Mouse (Mus musculus) cerebellum, adult 2 months (tissue): ENCODE measurements at regions not wholly inside any gene's neighbourhood (a gene's known extent, or its start where the extent isn't known, plus 50 kb on each side); places are given as distances from the start of the nearest gene placed in this dataset.

Experiments
- DNase-seq, 2 experiments: peaks; one replicate each; pipeline ENCODE4 v3.0.0; 2021
- H3K27ac ChIP-seq: fragments of 200-500 bp; 2 replicates; pipeline ENCODE4 v1.5.1; 2012; ENCODE audit warnings: low read length, control low read depth, inconsistent platforms; ENCODE audit not compliant: insufficient read depth
- H3K27me3 ChIP-seq: fragments of 200-500 bp; 2 replicates; pipeline ENCODE4 v1.6.1; 2012; ENCODE audit warnings: inconsistent platforms, mild to moderate bottlenecking, low read length, moderate library complexity; ENCODE audit not compliant: control insufficient read depth, insufficient read depth
- H3K4me1 ChIP-seq: fragments of 200-500 bp; 2 replicates; pipeline ENCODE4 v1.6.1; 2011; ENCODE audit warnings: low read length; ENCODE audit not compliant: control insufficient read depth, insufficient read depth
- H3K4me3 ChIP-seq: fragments of 200-500 bp; replicated peaks from 2 replicates; pipeline ENCODE3; 2011; ENCODE audit warnings: mild to moderate bottlenecking, low read depth, low read length, control low read depth; ENCODE audit not compliant: insufficient read depth
- CTCF ChIP-seq: fragments of 200-500 bp; IDR thresholded peaks from 2 replicates; pipeline ENCODE4 v1.5.1; 2011; ENCODE audit warnings: low read depth, mild to moderate bottlenecking, control low read depth, low read length, moderate library complexity, borderline replicate concordance; ENCODE audit not compliant: insufficient read depth
- POLR2A ChIP-seq: fragments of 200-500 bp; IDR thresholded peaks from 2 replicates; pipeline ENCODE4 v1.6.1; 2011; ENCODE audit warnings: low read length, control low read depth, borderline replicate concordance; ENCODE audit not compliant: insufficient read depth
- WGBS: fragments of 180-500 bp; shearing (Covaris S2); methylation state at CpG from one replicate; pipeline ENCODE4 v1.1.7; 2018; 5-methylcytosine and 5-hydroxymethylcytosine counted together

DNA sequence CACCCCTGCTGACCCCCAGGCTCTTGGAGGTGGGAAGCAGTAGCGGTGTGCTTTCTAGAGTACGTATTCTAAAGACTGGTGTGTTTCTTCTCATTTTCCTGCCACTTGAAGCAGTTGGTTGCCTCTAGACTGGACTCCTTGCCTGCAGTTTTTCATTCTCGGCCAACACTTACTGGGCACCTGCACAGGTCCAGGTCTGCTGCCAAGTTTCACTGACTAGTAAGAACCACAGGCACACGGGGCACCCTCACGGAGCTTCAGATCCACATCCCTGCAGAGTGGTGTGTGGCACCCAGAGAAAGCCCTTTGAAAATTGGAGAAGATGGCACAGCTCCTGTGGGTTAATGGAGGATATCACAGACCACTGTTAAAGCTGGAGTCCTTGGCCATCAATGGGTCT is 71.9 kb upstream of the Cplx2 start:
- Histone ChIP-seq H3K4me3 (no peak overlapping the region), H3K4me1 (peaks cover 27% of the 10 kb centered on the region), H3K27ac (no peak overlapping the region), H3K27me3 (no peaks in the 10 kb centered on the region)
- DNase-seq: peak; percentile 64 to 73
- TF ChIP-seq CTCF (no peak), POLR2A (no peak)
- WGBS: 36% methylated on average over 5 of the region's 5 CpGs

- WGBS: 82% methylated on average over 1 of the region's 1 CpGs
- TF ChIP-seq CTCF (no peak), POLR2A (no peak)
These were observed 70.0 kb upstream of the Cplx2 start for GRCm38 (mm10) chr13:54301110-54301509.

DNA sequence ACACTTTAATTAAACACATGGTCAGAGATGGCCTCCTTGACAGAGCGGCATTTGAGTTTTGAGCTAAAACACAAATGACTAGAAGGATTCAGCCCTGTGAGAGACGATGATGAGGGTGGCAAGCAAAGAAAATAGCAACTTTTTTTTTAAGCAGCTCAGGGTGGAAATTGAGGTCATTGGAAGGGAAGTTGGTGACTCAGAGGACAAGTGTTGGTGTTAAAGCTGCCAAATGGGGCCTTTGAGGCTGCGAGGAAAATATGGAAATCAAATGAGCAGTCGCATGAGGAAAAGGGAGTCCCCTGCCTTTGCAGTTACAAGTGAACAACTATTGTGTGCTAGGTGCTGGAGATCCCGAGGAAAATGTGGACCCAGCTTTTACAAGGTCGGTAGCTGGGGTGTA is 69.5 kb upstream of the Cplx2 start:
- Histone ChIP-seq H3K4me1 (peaks cover 40% of the 10 kb centered on the region), H3K4me3 (peak overlapping the region; percentile 92), H3K27ac (peak overlapping the region; percentile 100), H3K27me3 (no peaks in the 10 kb centered on the region)
- TF ChIP-seq POLR2A: no peak; the same call in 1 of the 2 replicates
- WGBS: 22% methylated on average over 6 of the region's 6 CpGs
- peak; percentile 53 to 79 for DNase-seq

More at GRCm38 (mm10) chr13:54301110-54301509, 70.0 kb upstream of the Cplx2 start:
- H3K27ac ChIP-seq: peak overlapping the region; percentile 77
- H3K4me3 ChIP-seq: no peak overlapping the region
- DNase-seq: no peak
- peaks cover 34% of the 10 kb centered on the region for H3K4me1 ChIP-seq
- no peaks in the 10 kb centered on the region for H3K27me3 ChIP-seq

- H3K4me1 ChIP-seq: peaks cover 47% of the 10 kb centered on the region
- TF ChIP-seq POLR2A (0 out of 2 replicates have a peak, but pooled peaks have one; percentile 1), CTCF (no peak)
- DNase-seq: peak; percentile 69 to 79
- peak overlapping the region; percentile 92 for H3K4me3 ChIP-seq
- H3K27me3 ChIP-seq: no peaks in the 10 kb centered on the region
- H3K27ac ChIP-seq: peak overlapping the region; percentile 100
- WGBS: under 1% methylated on average over 57 of the region's 58 CpGs
These were observed 68.6 kb upstream of the Cplx2 start for GRCm38 (mm10) chr13:54302351-54303070.

DNA sequence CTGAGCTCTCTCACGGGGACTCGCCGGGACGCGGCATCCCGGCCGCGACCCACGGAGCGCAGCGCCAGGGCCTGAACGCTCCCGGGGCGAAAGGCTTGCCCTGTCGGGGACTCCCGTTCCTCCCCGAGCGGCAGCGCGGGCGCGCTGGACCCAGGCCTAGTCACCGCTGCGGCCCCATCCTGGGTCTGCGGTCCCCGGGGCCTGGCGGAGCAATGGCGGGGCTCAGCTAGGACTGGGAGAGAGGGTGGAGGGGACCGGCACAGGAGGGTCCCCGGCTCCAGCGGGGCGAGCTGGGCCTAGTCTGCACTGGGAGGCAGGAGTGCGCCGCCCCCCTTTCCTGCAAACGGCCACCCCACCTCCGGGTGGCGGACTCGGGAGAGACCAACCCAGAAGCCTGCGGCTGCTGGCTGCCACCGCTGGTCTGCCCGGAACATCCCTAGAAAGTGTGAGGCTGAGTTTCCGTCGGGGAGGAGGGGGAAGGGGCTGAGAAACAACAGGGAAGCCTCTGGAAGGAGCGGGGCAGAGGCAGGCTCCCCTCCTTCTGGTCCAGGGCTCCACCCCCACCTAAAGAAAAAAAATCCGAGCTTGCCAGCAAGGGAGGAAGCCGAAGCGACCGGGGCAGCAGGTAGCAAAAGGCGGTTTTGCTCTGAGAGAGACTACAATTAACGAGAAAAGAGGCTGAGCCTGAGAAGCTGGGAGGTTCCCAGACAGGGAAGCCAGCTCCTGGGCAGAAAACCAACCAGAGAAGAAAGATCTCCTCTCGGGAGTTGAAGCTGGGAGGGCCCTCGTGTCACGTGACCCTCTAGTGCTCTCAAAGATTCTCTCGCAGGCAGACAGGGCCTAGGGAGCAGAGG is 67.9 kb upstream of the Cplx2 start:
- peak; percentile 90 to 95 for DNase-seq
- peak overlapping the region; percentile 100 for H3K27ac ChIP-seq
- H3K4me3 ChIP-seq: peak overlapping the region; percentile 92
- WGBS: under 1% methylated on average over 53 of the region's 54 CpGs
- H3K27me3 ChIP-seq: no peaks in the 10 kb centered on the region
- peaks cover 51% of the 10 kb centered on the region for H3K4me1 ChIP-seq
- TF ChIP-seq POLR2A: peak; percentile 71; the same call in 1 of the 2 replicates
- no peak for TF ChIP-seq CTCF

- no peak for TF ChIP-seq POLR2A
- no peak for TF ChIP-seq CTCF
- 21% methylated on average over 5 of the region's 5 CpGs for WGBS
- H3K4me1 ChIP-seq: peaks cover 48% of the 10 kb centered on the region
These were observed 66.9 kb upstream of the Cplx2 start for GRCm38 (mm10) chr13:54304251-54304650.

DNA sequence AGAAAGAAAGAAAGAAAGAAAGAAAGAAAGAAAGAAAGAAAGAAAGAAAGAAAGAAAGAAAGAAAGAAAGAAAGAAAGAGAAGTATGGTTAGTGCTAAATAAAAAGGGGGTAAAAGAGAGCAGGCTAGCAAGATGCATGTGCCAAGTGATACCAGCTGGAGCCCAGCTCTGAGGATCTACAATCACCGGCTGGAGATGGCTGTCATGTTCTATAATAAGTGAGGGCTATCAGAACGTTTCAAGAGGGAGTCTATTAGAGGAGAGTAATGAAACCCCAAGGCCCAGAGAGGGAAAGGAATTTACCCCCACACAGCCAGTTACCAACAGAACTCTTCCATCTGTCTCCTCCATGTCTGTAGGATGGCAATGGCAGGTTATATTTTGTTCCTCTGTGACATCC is 62.6 kb upstream of the Cplx2 start:
- Histone ChIP-seq H3K4me3 (no peak overlapping the region), H3K27ac (peak overlapping the region; percentile 55; the same call in 1 of the 2 replicates), H3K4me1 (peaks cover 67% of the 10 kb centered on the region), H3K27me3 (no peaks in the 10 kb centered on the region)
- DNase-seq: peak in 1 of 2 experiments; percentile 60
- no peak for TF ChIP-seq CTCF
- TF ChIP-seq POLR2A: no peak
- 6% methylated on average over 2 of the region's 2 CpGs for WGBS

More at GRCm38 (mm10) chr13:54304251-54304650, 66.9 kb upstream of the Cplx2 start:
- Histone ChIP-seq H3K27me3 (no peaks in the 10 kb centered on the region), H3K27ac (peak overlapping the region; percentile 100; the same call in 1 of the 2 replicates), H3K4me3 (peak overlapping the region; percentile 92)
- DNase-seq: no peak
